ENCODE assay signal across 8 mouse cellular contexts in the genomic region with DNA sequence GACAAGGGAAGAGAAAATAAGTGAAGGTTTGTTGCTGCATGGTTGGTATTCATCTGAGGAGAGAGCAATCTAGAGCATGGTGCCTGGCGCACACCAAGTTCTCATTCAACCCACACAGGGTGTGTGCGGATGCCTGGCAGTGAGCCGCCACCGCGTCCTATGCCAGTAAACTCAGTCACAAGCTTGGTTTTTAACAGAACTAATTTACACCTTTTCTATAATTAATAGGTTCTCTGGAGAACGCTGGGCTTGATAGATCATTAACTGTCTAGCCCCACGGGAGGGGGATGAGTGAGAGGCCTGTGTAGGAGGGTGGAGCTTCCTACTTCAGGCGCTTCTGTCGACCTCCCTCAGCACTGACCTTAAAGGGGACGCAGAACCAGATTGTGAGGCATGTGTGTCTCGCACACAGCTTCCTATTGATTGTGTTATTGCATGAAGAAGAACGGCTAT. TPM values are rescaled to one million over a fixed set of nuclear protein-coding genes. Genes with fewer than 3 reads are reported as not detected.
DNase-seq lines count a peak whose midpoint lies in the region; ATAC-seq and TF ChIP-seq lines count a peak whose summit lies in the region.

No protein-coding gene starts in this region.

- peak overlapping the region; percentile 52 for H3K9ac ChIP-seq in embryonic facial prominence, embryonic 12.5 days
- H3K9ac ChIP-seq in heart, embryonic 16.5 days (ENCODE audit: low read length), result peak overlapping the region; percentile 69
- H3K9ac ChIP-seq in neural tube, embryonic 11.5 days (ENCODE audit: low read length), result peak overlapping the region; percentile 31

- H3K4me2 ChIP-seq in embryonic facial prominence, embryonic 12.5 days (replicated peaks), result peak overlapping the region; percentile 63
- H3K4me2 ChIP-seq in heart, embryonic 16.5 days (ENCODE audit: low read depth, low read length), result peak overlapping the region; percentile 90
- peak overlapping the region; percentile 40 for H3K4me2 ChIP-seq in neural tube, embryonic 11.5 days (ENCODE audit: low read depth)

- no peak overlapping the region for H3K4me3 ChIP-seq in thymus, adult 2 months (ENCODE audit: control insufficient read depth, insufficient read depth, low read length)
- H3K4me3 ChIP-seq in embryonic facial prominence, embryonic 12.5 days, result peak overlapping the region; percentile 36
- peak overlapping the region; percentile 54 for H3K4me3 ChIP-seq in heart, embryonic 16.5 days (ENCODE audit: low read length)
- H3K4me3 ChIP-seq in neural tube, embryonic 11.5 days (ENCODE audit: low read depth, low read length), result peak overlapping the region; percentile 15

- no peak for TF ChIP-seq POLR2A in thymus, adult 2 months (IDR thresholded peaks at IDR 0.05; ENCODE audit: control insufficient read depth, extremely low read depth, insufficient read depth, low read length, poor library complexity)

- no peaks in the 10 kb centered on the region for H3K9me3 ChIP-seq in embryonic facial prominence, embryonic 12.5 days
- no peaks in the 10 kb centered on the region for H3K9me3 ChIP-seq in heart, embryonic 16.5 days (replicated peaks; ENCODE audit: control insufficient read depth, low read length)
- H3K9me3 ChIP-seq in neural tube, embryonic 11.5 days (ENCODE audit: control insufficient read depth, low read length), result no peaks in the 10 kb centered on the region

- H3K36me3 ChIP-seq in thymus, adult 2 months (ENCODE audit: control insufficient read depth, insufficient read depth, low read length), result no peaks in the 10 kb centered on the region
- H3K36me3 ChIP-seq in embryonic facial prominence, embryonic 12.5 days, result no peaks in the 10 kb centered on the region
- H3K36me3 ChIP-seq in heart, embryonic 16.5 days (ENCODE audit: control insufficient read depth, insufficient read depth), result no peaks in the 10 kb centered on the region
- no peaks in the 10 kb centered on the region for H3K36me3 ChIP-seq in neural tube, embryonic 11.5 days (ENCODE audit: control insufficient read depth, insufficient read depth, low read length)

- H3K27me3 ChIP-seq in thymus, adult 2 months (ENCODE audit: control insufficient read depth, insufficient read depth, low read length), result no peaks in the 10 kb centered on the region
- H3K27me3 ChIP-seq in embryonic facial prominence, embryonic 12.5 days, result no peaks in the 10 kb centered on the region; the same call in 1 of the 2 replicates
- peaks cover 3% of the 10 kb centered on the region; the same call in 1 of the 2 replicates for H3K27me3 ChIP-seq in heart, embryonic 16.5 days (ENCODE audit: control insufficient read depth, insufficient read depth, low read length)
- H3K27me3 ChIP-seq in neural tube, embryonic 11.5 days (ENCODE audit: control insufficient read depth, insufficient read depth, low read length), result no peaks in the 10 kb centered on the region

- ATAC-seq in embryonic facial prominence, embryonic 12.5 days (ENCODE audit: insufficient number of reproducible peaks, insufficient read depth, low FRiP score, low TSS enrichment), result no peak
- ATAC-seq in heart, embryonic 16.5 days (replicated peaks; ENCODE audit: extremely low read depth, insufficient read depth, low FRiP score), result peak; percentile 78
- ATAC-seq in neural tube, embryonic 11.5 days (ENCODE audit: insufficient read depth, low FRiP score, low TSS enrichment), result peak; percentile 86; the same call in 1 of the 2 replicates

- WGBS in thymus, adult 2 months, result 39% methylated on average over 12 of the region's 12 CpGs
- WGBS in embryonic facial prominence, embryonic 12.5 days, result 32% methylated on average over 12 of the region's 12 CpGs
- 23% methylated on average over 12 of the region's 12 CpGs for WGBS in heart, embryonic 16.5 days
- WGBS in neural tube, embryonic 11.5 days, result 34% methylated on average over 12 of the region's 12 CpGs

- H3K27ac ChIP-seq in thymus, adult 2 months (ENCODE audit: control insufficient read depth, insufficient read depth, low read length), result no peak overlapping the region
- no peak overlapping the region for H3K27ac ChIP-seq in embryonic facial prominence, embryonic 12.5 days
- no peak overlapping the region for H3K27ac ChIP-seq in heart, embryonic 16.5 days (ENCODE audit: low read length)
- no peak overlapping the region for H3K27ac ChIP-seq in neural tube, embryonic 11.5 days (ENCODE audit: low read depth, low read length)

- peak; percentile 3 for DNase-seq in thymus, adult 2 months
- no peak for DNase-seq in thymus, postnatal 10 days (ENCODE audit: low spot score in 2 of 2)
- DNase-seq in kidney, postnatal 14 days, result peak; percentile 88
- DNase-seq in liver, result peak; percentile 29
- peak; percentile 35 for DNase-seq in neural tube, embryonic 11.5 days (ENCODE audit: low spot score)
- no peak for DNase-seq in natural killer cell, adult 2 months (ENCODE audit: low spot score in 2 of 2)

- no peak for TF ChIP-seq CTCF in thymus, adult 2 months (IDR thresholded peaks at IDR 0.05; ENCODE audit: borderline replicate concordance, control insufficient read depth, extremely low read depth, insufficient read depth, low read length, poor library complexity)

- H3K4me1 ChIP-seq in thymus, adult 2 months (replicated peaks; ENCODE audit: control insufficient read depth, insufficient read depth, low read length), result peaks cover 2% of the 10 kb centered on the region; the same call in 1 of the 2 replicates
- 0 out of 2 replicates have a peak, but pooled peaks cover 4% of the 10 kb centered on the region for H3K4me1 ChIP-seq in embryonic facial prominence, embryonic 12.5 days
- H3K4me1 ChIP-seq in heart, embryonic 16.5 days (ENCODE audit: control insufficient read depth, insufficient read depth, low read length), result no peaks in the 10 kb centered on the region
- no peaks in the 10 kb centered on the region for H3K4me1 ChIP-seq in neural tube, embryonic 11.5 days (ENCODE audit: control insufficient read depth, insufficient read depth, low read length)

RNA-seq across cellular contexts. Expression of gene Dcdc2a, which starts 59.7 kb away (rescaled TPM):
- polyA plus RNA-seq in thymus, adult 2 months (2012; rRNA removed), result 0.04 and 0.06 TPM in 2 replicates
- 1.7 and 1.9 TPM in 2 replicates for polyA plus RNA-seq in embryonic facial prominence, embryonic 12.5 days (2016; fragmentation: Nextera tagmentation; extraction: Ambion mirVana)
- 1.0 TPM in 2 replicates for polyA plus RNA-seq in heart, embryonic 16.5 days (2015; fragmentation: Nextera tagmentation; extraction: Ambion mirVana)
- polyA plus RNA-seq in neural tube, embryonic 11.5 days (2014; fragmentation: Nextera tagmentation; extraction: Ambion mirVana), result 3.4 and 4.4 TPM in 2 replicates

Comparison
In these comparisons a context has a peak if more than half of its experiments do, and no peak if none do; other contexts are left out.
1. DNase-seq: peak in thymus, adult 2 months (single experiment), kidney, postnatal 14 days (single experiment), liver (single experiment) and neural tube, embryonic 11.5 days (single experiment); none in thymus, postnatal 10 days (0 of 2) and natural killer cell, adult 2 months (0 of 2).
2. H3K4me2 ChIP-seq: peak in every context shown above with its lines; median percentile 90 in heart, embryonic 16.5 days; 63 in embryonic facial prominence, embryonic 12.5 days; 40 in neural tube, embryonic 11.5 days.
3. Peak in every context shown above with its lines, with median percentiles within 50 percentile points of each other: H3K9ac ChIP-seq.